Mouse (Mus musculus): Measurements from ENCODE around the gene 4930518I15Rik.

GRCm38 (mm10) chr2:156815412-156815811 is 42.3 kb downstream of the 4930518I15Rik start:
- no peak for TF ChIP-seq GATA1 (IDR thresholded peaks at IDR 0.05; ENCODE audit: borderline replicate concordance, low read length)
- no peak for TF ChIP-seq FLI1 (IDR thresholded peaks at IDR 0.05; ENCODE audit: low read length)
